Mouse (Mus musculus) C2C12 (cell line): ENCODE measurements at regions not wholly inside any gene's neighbourhood (a gene's known extent, or its start where the extent isn't known, plus 50 kb on each side); places are given as distances from the start of the nearest gene placed in this dataset.

Source experiments
- CTCF ChIP-seq: IDR thresholded peaks from one replicate; pipeline ENCODE4 v1.5.1; 2011; ENCODE audit not compliant: control insufficient read depth, insufficient read depth, insufficient read length
- MAX ChIP-seq: IDR thresholded peaks from one replicate; pipeline ENCODE4 v1.6.1; 2011; ENCODE audit warnings: mild to moderate bottlenecking, control low read depth

GRCm38 (mm10) chr10:25111181-25111580, 183.9 kb upstream of the Arg1 start:
- no peak for TF ChIP-seq CTCF
- no peak for TF ChIP-seq MAX
